Mouse (Mus musculus): ENCODE results near the gene Enpep.

The Enpep gene

GRCm38 (mm10) chr3:129311951-129312350, 20.6 kb downstream of the Enpep start:
- no peak for DNase-seq

GRCm38 (mm10) chr3:129309926-129310325, 22.6 kb downstream of the Enpep start:
- DNase-seq = no peak

- DNase-seq = no peak
Observed at GRCm38 (mm10) chr3:129308876-129309275, 23.6 kb downstream of the Enpep start.

GRCm38 (mm10) chr3:129308102-129308752, 24.3 kb downstream of the Enpep start:
- no peak for DNase-seq

- no peak for DNase-seq
Observed at GRCm38 (mm10) chr3:129303941-129304340, 28.6 kb downstream of the Enpep start.

GRCm38 (mm10) chr3:129299874-129300273, 32.6 kb downstream of the Enpep start:
- no peak for DNase-seq

GRCm38 (mm10) chr3:129298606-129299005, 33.9 kb downstream of the Enpep start:
- DNase-seq = no peak

GRCm38 (mm10) chr3:129296994-129297393, 35.5 kb downstream of the Enpep start:
- peak; percentile 38 for DNase-seq

GRCm38 (mm10) chr3:129295883-129296282, 36.6 kb downstream of the Enpep start:
- no peak for DNase-seq

GRCm38 (mm10) chr3:129289536-129289935, 43.0 kb downstream of the Enpep start:
- no peak for DNase-seq

GRCm38 (mm10) chr3:129287140-129287539, 45.4 kb downstream of the Enpep start:
- no peak for DNase-seq

GRCm38 (mm10) chr3:129286426-129286825, 46.1 kb downstream of the Enpep start:
- no peak for DNase-seq

- no peak for DNase-seq
Observed at GRCm38 (mm10) chr3:129284326-129284725, 48.2 kb downstream of the Enpep start.

- no peak for DNase-seq
Observed at GRCm38 (mm10) chr3:129279441-129279840, 53.1 kb downstream of the Enpep start.

GRCm38 (mm10) chr3:129273156-129273831, 59.2 kb downstream of the Enpep start:
- no peak for DNase-seq

- DNase-seq = no peak
Observed at GRCm38 (mm10) chr3:129270044-129270443, 62.5 kb downstream of the Enpep start.

GRCm38 (mm10) chr3:129268886-129269683, 63.4 kb downstream of the Enpep start:
- no peak for DNase-seq

GRCm38 (mm10) chr3:129258497-129258896, 74.0 kb downstream of the Enpep start:
- no peak for DNase-seq

- peak; percentile 11 for DNase-seq
Observed at GRCm38 (mm10) chr3:129256766-129257165, 75.8 kb downstream of the Enpep start.

- no peak for DNase-seq
Observed at GRCm38 (mm10) chr3:129256283-129256682, 76.2 kb downstream of the Enpep start.

- DNase-seq = no peak
Observed at GRCm38 (mm10) chr3:129254246-129254645, 78.3 kb downstream of the Enpep start.

GRCm38 (mm10) chr3:129250997-129251396, 81.5 kb downstream of the Enpep start:
- DNase-seq = no peak

GRCm38 (mm10) chr3:129238664-129239258, 93.8 kb downstream of the Enpep start:
- DNase-seq = no peak

All from kidney, adult 18-20 months (tissue).